Mouse (Mus musculus): ENCODE measurements around the gene Btbd9. TPM values are rescaled to one million over a fixed set of nuclear protein-coding genes. Genes with fewer than 3 reads are reported as not detected.

Gene Btbd9
- polyA plus RNA-seq, 1 experiment from 2014 or later: 40.6 TPM

GRCm38 (mm10) chr17:30498779-30499178 is 77.5 kb downstream of the Btbd9 start:
- H3K27me3 ChIP-seq (ENCODE audit: control insufficient read depth, insufficient read depth, low read length): no peaks in the 10 kb centered on the region
- H3K9ac ChIP-seq (replicated peaks; ENCODE audit: low read length): no peak overlapping the region
- H3K36me3 ChIP-seq (replicated peaks; ENCODE audit: control insufficient read depth, insufficient read depth, low read depth, low read length): no peaks in the 10 kb centered on the region
- no peaks in the 10 kb centered on the region for H3K9me3 ChIP-seq (replicated peaks; ENCODE audit: control insufficient read depth, low read length)
- ATAC-seq (replicated peaks; ENCODE audit: insufficient number of reproducible peaks, low FRiP score, low TSS enrichment, low read depth): no peak
- H3K4me1 ChIP-seq (ENCODE audit: control insufficient read depth, insufficient read depth, low read length): no peaks in the 10 kb centered on the region
- no peak overlapping the region for H3K4me2 ChIP-seq (ENCODE audit: low read depth, low read length)
- no peak overlapping the region for H3K27ac ChIP-seq (replicated peaks; ENCODE audit: low read depth, low read length)
- WGBS: 89% methylated on average over 5 of the region's 5 CpGs
- no peak overlapping the region for H3K4me3 ChIP-seq (ENCODE audit: low read depth, low read length)
- no peak for DNase-seq (ENCODE audit: low spot score)

GRCm38 (mm10) chr17:30498376-30498719 is 77.9 kb downstream of the Btbd9 start:
- Histone ChIP-seq H3K9me3 (replicated peaks; ENCODE audit: control insufficient read depth, low read length) (no peaks in the 10 kb centered on the region), H3K4me1 (ENCODE audit: control insufficient read depth, insufficient read depth, low read length) (no peaks in the 10 kb centered on the region), H3K27me3 (ENCODE audit: control insufficient read depth, insufficient read depth, low read length) (no peaks in the 10 kb centered on the region), H3K4me3 (ENCODE audit: low read depth, low read length) (no peak overlapping the region), H3K36me3 (replicated peaks; ENCODE audit: control insufficient read depth, insufficient read depth, low read depth, low read length) (no peaks in the 10 kb centered on the region), H3K4me2 (ENCODE audit: low read depth, low read length) (no peak overlapping the region), H3K27ac (replicated peaks; ENCODE audit: low read depth, low read length) (no peak overlapping the region), H3K9ac (replicated peaks; ENCODE audit: low read length) (no peak overlapping the region)
- ATAC-seq (replicated peaks; ENCODE audit: insufficient number of reproducible peaks, low FRiP score, low TSS enrichment, low read depth): no peak
- no peak for DNase-seq (ENCODE audit: low spot score)
- 70% methylated on average over 6 of the region's 6 CpGs for WGBS

- H3K4me2 ChIP-seq (ENCODE audit: low read depth, low read length): no peak overlapping the region
- H3K4me3 ChIP-seq (ENCODE audit: low read depth, low read length): no peak overlapping the region
- H3K27me3 ChIP-seq (ENCODE audit: control insufficient read depth, insufficient read depth, low read length): no peaks in the 10 kb centered on the region
- H3K9me3 ChIP-seq (replicated peaks; ENCODE audit: control insufficient read depth, low read length): no peaks in the 10 kb centered on the region
- H3K27ac ChIP-seq (replicated peaks; ENCODE audit: low read depth, low read length): no peak overlapping the region
- 68% methylated on average over 11 of the region's 11 CpGs for WGBS
- no peaks in the 10 kb centered on the region for H3K36me3 ChIP-seq (replicated peaks; ENCODE audit: control insufficient read depth, insufficient read depth, low read depth, low read length)
- no peak overlapping the region for H3K9ac ChIP-seq (replicated peaks; ENCODE audit: low read length)
- ATAC-seq (replicated peaks; ENCODE audit: insufficient number of reproducible peaks, low FRiP score, low TSS enrichment, low read depth) (no peak), DNase-seq (ENCODE audit: low spot score) (no peak)
- no peaks in the 10 kb centered on the region for H3K4me1 ChIP-seq (ENCODE audit: control insufficient read depth, insufficient read depth, low read length)
Measured at GRCm38 (mm10) chr17:30497525-30498375, 78.5 kb downstream of the Btbd9 start.

GRCm38 (mm10) chr17:30495567-30495966 is 80.7 kb downstream of the Btbd9 start:
- ATAC-seq (replicated peaks; ENCODE audit: insufficient number of reproducible peaks, low FRiP score, low TSS enrichment, low read depth) (no peak), DNase-seq (ENCODE audit: low spot score) (no peak)
- H3K4me3 ChIP-seq (ENCODE audit: low read depth, low read length): no peak overlapping the region
- H3K4me2 ChIP-seq (ENCODE audit: low read depth, low read length): no peak overlapping the region
- no peaks in the 10 kb centered on the region for H3K9me3 ChIP-seq (replicated peaks; ENCODE audit: control insufficient read depth, low read length)
- no peaks in the 10 kb centered on the region for H3K36me3 ChIP-seq (replicated peaks; ENCODE audit: control insufficient read depth, insufficient read depth, low read depth, low read length)
- WGBS: 92% methylated on average over 2 of the region's 2 CpGs
- H3K27ac ChIP-seq (replicated peaks; ENCODE audit: low read depth, low read length): no peak overlapping the region
- H3K4me1 ChIP-seq (ENCODE audit: control insufficient read depth, insufficient read depth, low read length): no peaks in the 10 kb centered on the region
- H3K27me3 ChIP-seq (ENCODE audit: control insufficient read depth, insufficient read depth, low read length): no peaks in the 10 kb centered on the region
- H3K9ac ChIP-seq (replicated peaks; ENCODE audit: low read length): no peak overlapping the region

- ATAC-seq (replicated peaks; ENCODE audit: insufficient number of reproducible peaks, low FRiP score, low TSS enrichment, low read depth): no peak
- H3K4me3 ChIP-seq (ENCODE audit: low read depth, low read length): no peak overlapping the region
- H3K27ac ChIP-seq (replicated peaks; ENCODE audit: low read depth, low read length): no peak overlapping the region
- H3K9ac ChIP-seq (replicated peaks; ENCODE audit: low read length): no peak overlapping the region
- H3K4me1 ChIP-seq (ENCODE audit: control insufficient read depth, insufficient read depth, low read length): no peaks in the 10 kb centered on the region
- no peaks in the 10 kb centered on the region for H3K27me3 ChIP-seq (ENCODE audit: control insufficient read depth, insufficient read depth, low read length)
- no peaks in the 10 kb centered on the region for H3K9me3 ChIP-seq (replicated peaks; ENCODE audit: control insufficient read depth, low read length)
- H3K4me2 ChIP-seq (ENCODE audit: low read depth, low read length): no peak overlapping the region
- DNase-seq (ENCODE audit: low spot score): no peak
- H3K36me3 ChIP-seq (replicated peaks; ENCODE audit: control insufficient read depth, insufficient read depth, low read depth, low read length): no peaks in the 10 kb centered on the region
- 88% methylated on average over 2 of the region's 2 CpGs for WGBS
Measured at GRCm38 (mm10) chr17:30495154-30495553, 81.1 kb downstream of the Btbd9 start.

- ATAC-seq (replicated peaks; ENCODE audit: insufficient number of reproducible peaks, low FRiP score, low TSS enrichment, low read depth) (no peak), DNase-seq (ENCODE audit: low spot score) (no peak)
- WGBS: 94% methylated on average over 6 of the region's 6 CpGs
- H3K36me3 ChIP-seq (replicated peaks; ENCODE audit: control insufficient read depth, insufficient read depth, low read depth, low read length): no peaks in the 10 kb centered on the region
- H3K4me1 ChIP-seq (ENCODE audit: control insufficient read depth, insufficient read depth, low read length): no peaks in the 10 kb centered on the region
- no peaks in the 10 kb centered on the region for H3K27me3 ChIP-seq (ENCODE audit: control insufficient read depth, insufficient read depth, low read length)
- H3K27ac ChIP-seq (replicated peaks; ENCODE audit: low read depth, low read length): no peak overlapping the region
- H3K4me2 ChIP-seq (ENCODE audit: low read depth, low read length): no peak overlapping the region
- no peak overlapping the region for H3K4me3 ChIP-seq (ENCODE audit: low read depth, low read length)
- no peak overlapping the region for H3K9ac ChIP-seq (replicated peaks; ENCODE audit: low read length)
- H3K9me3 ChIP-seq (replicated peaks; ENCODE audit: control insufficient read depth, low read length): no peaks in the 10 kb centered on the region
Measured at GRCm38 (mm10) chr17:30493481-30493880, 82.8 kb downstream of the Btbd9 start.

- no peak overlapping the region for H3K4me2 ChIP-seq (ENCODE audit: low read depth, low read length)
- WGBS: 92% methylated on average over 5 of the region's 5 CpGs
- no peak overlapping the region for H3K4me3 ChIP-seq (ENCODE audit: low read depth, low read length)
- H3K9ac ChIP-seq (replicated peaks; ENCODE audit: low read length): no peak overlapping the region
- H3K9me3 ChIP-seq (replicated peaks; ENCODE audit: control insufficient read depth, low read length): no peaks in the 10 kb centered on the region
- H3K27ac ChIP-seq (replicated peaks; ENCODE audit: low read depth, low read length): no peak overlapping the region
- no peaks in the 10 kb centered on the region for H3K27me3 ChIP-seq (ENCODE audit: control insufficient read depth, insufficient read depth, low read length)
- ATAC-seq (replicated peaks; ENCODE audit: insufficient number of reproducible peaks, low FRiP score, low TSS enrichment, low read depth): no peak
- no peaks in the 10 kb centered on the region for H3K4me1 ChIP-seq (ENCODE audit: control insufficient read depth, insufficient read depth, low read length)
- H3K36me3 ChIP-seq (replicated peaks; ENCODE audit: control insufficient read depth, insufficient read depth, low read depth, low read length): no peaks in the 10 kb centered on the region
- DNase-seq (ENCODE audit: low spot score): no peak
Measured at GRCm38 (mm10) chr17:30492191-30492590, 84.1 kb downstream of the Btbd9 start.

- H3K27ac ChIP-seq (replicated peaks; ENCODE audit: low read depth, low read length): no peak overlapping the region
- DNase-seq (ENCODE audit: low spot score): no peak
- H3K36me3 ChIP-seq (replicated peaks; ENCODE audit: control insufficient read depth, insufficient read depth, low read depth, low read length): no peaks in the 10 kb centered on the region
- no peak overlapping the region for H3K9ac ChIP-seq (replicated peaks; ENCODE audit: low read length)
- H3K4me2 ChIP-seq (ENCODE audit: low read depth, low read length): no peak overlapping the region
- no peaks in the 10 kb centered on the region for H3K27me3 ChIP-seq (ENCODE audit: control insufficient read depth, insufficient read depth, low read length)
- no peaks in the 10 kb centered on the region for H3K4me1 ChIP-seq (ENCODE audit: control insufficient read depth, insufficient read depth, low read length)
- 92% methylated on average over 8 of the region's 8 CpGs for WGBS
- ATAC-seq (replicated peaks; ENCODE audit: insufficient number of reproducible peaks, low FRiP score, low TSS enrichment, low read depth): no peak
- no peaks in the 10 kb centered on the region for H3K9me3 ChIP-seq (replicated peaks; ENCODE audit: control insufficient read depth, low read length)
- H3K4me3 ChIP-seq (ENCODE audit: low read depth, low read length): no peak overlapping the region
Measured at GRCm38 (mm10) chr17:30491601-30492000, 84.7 kb downstream of the Btbd9 start.
